Mouse (Mus musculus) ovary, postnatal 10 days (tissue): ENCODE measurements at regions not wholly inside any gene's neighbourhood (a gene's known extent, or its start where the extent isn't known, plus 50 kb on each side); places are given as distances from the start of the nearest gene placed in this dataset.

Experiments used
- DNase-seq: peaks from one replicate; pipeline ENCODE4 v3.0.0; 2022; ENCODE audit warnings: low spot score

GRCm38 (mm10) chr2:160192661-160193060 lies 141.3 kb downstream of the Gm826 start:
- DNase-seq: no peak

GRCm38 (mm10) chr2:160186106-160186505 lies 147.9 kb downstream of the Gm826 start:
- DNase-seq: no peak

- no peak for DNase-seq
These were observed 162.9 kb downstream of the Gm826 start for GRCm38 (mm10) chr2:160170975-160171515.

- no peak for DNase-seq
These were observed 175.2 kb downstream of the Gm826 start for GRCm38 (mm10) chr2:160158599-160159261.

- no peak for DNase-seq
These were observed 180.2 kb downstream of the Gm826 start for GRCm38 (mm10) chr2:160153781-160154180.

- DNase-seq: no peak
These were observed 181.9 kb downstream of the Gm826 start for GRCm38 (mm10) chr2:160152101-160152500.

GRCm38 (mm10) chr2:160148936-160149335 lies 185.0 kb downstream of the Gm826 start:
- no peak for DNase-seq

- no peak for DNase-seq
These were observed 185.4 kb downstream of the Gm826 start for GRCm38 (mm10) chr2:160148516-160148915.

GRCm38 (mm10) chr2:160148031-160148430 lies 185.9 kb downstream of the Gm826 start:
- no peak for DNase-seq

- no peak for DNase-seq
These were observed 193.7 kb downstream of the Gm826 start for GRCm38 (mm10) chr2:160140166-160140740.

- no peak for DNase-seq
These were observed 195.9 kb downstream of the Gm826 start for GRCm38 (mm10) chr2:160138091-160138490.

- no peak for DNase-seq
These were observed 202.2 kb downstream of the Gm826 start for GRCm38 (mm10) chr2:160131797-160132196.

GRCm38 (mm10) chr2:160131386-160131785 lies 202.6 kb downstream of the Gm826 start:
- no peak for DNase-seq

GRCm38 (mm10) chr2:160117148-160117547 lies 216.8 kb downstream of the Gm826 start:
- no peak for DNase-seq

GRCm38 (mm10) chr2:160111176-160111692 lies 222.7 kb downstream of the Gm826 start:
- no peak for DNase-seq

- DNase-seq: no peak
These were observed 240.9 kb downstream of the Gm826 start for GRCm38 (mm10) chr2:160093078-160093477.

GRCm38 (mm10) chr2:160085999-160086398 lies 248.0 kb downstream of the Gm826 start:
- no peak for DNase-seq

- DNase-seq: no peak
These were observed 250.3 kb downstream of the Gm826 start for GRCm38 (mm10) chr2:160083674-160084073.

- DNase-seq: no peak
These were observed 251.8 kb downstream of the Gm826 start for GRCm38 (mm10) chr2:160082106-160082653.

GRCm38 (mm10) chr2:160075694-160076093 lies 258.3 kb downstream of the Gm826 start:
- DNase-seq: no peak

- DNase-seq: no peak
These were observed 263.5 kb downstream of the Gm826 start for GRCm38 (mm10) chr2:160070441-160070840.

GRCm38 (mm10) chr2:160068772-160069171 lies 265.2 kb downstream of the Gm826 start:
- DNase-seq: no peak

- DNase-seq: no peak
These were observed 266.1 kb downstream of the Gm826 start for GRCm38 (mm10) chr2:160067904-160068303.
